Mouse (Mus musculus) megakaryocyte progenitor cell, adult 5-6 weeks (primary cell): ENCODE results near the gene Cnot11. TPM values are rescaled to one million over a fixed set of nuclear protein-coding genes. Genes with fewer than 3 reads are reported as not detected.

Experiments used
- ATAC-seq: replicated peaks from 2 replicates; pipeline ENCODE4 v1.8.0; 2016; ENCODE audit warnings: mild to moderate bottlenecking, moderate TSS enrichment, inconsistent platforms; ENCODE audit not compliant: poor library complexity
- total RNA-seq, 2 experiments: library from RNA; stranded (forward) in 1 of 2; stranded (reverse) in 1 of 2; fragments of 157-497, 149-512 nt in 1 of 2; fragments of 200-1000 nt in 1 of 2; gene quantifications; 2 replicates each; pipeline versions ENCODE4 v1.2.3 to v1.2.4; 2015 to 2017

Gene Cnot11
- total RNA-seq, 2 experiments from 2014 or later: 24.4 to 29.1 TPM

DNA sequence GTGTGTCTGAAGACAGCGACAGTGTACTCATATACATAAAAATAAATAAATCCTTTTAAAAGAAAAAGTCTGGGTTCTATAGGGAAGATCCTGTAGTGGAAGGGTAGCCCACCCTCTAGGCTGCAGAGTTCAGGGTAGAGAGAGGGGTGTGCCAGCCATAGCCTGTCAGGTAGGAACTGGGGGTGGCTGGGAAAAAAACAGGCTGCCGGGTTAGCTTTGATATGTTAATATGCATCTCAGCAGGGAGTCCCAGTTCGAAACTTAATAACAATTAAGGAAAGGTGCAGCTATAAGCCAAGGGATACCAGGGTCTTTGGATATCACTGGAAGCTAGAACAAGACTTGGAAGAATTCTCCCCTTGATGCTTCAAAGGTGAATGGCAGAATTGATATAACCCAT lies 875 bp upstream of the Cnot11 start:
- ATAC-seq: no peak

GRCm38 (mm10) chr1:39535515-39536311 lies 921 bp downstream of the Cnot11 start:
- ATAC-seq: peak; percentile 99

GRCm38 (mm10) chr1:39536701-39537100 lies 1.9 kb downstream of the Cnot11 start:
- no peak for ATAC-seq

DNA sequence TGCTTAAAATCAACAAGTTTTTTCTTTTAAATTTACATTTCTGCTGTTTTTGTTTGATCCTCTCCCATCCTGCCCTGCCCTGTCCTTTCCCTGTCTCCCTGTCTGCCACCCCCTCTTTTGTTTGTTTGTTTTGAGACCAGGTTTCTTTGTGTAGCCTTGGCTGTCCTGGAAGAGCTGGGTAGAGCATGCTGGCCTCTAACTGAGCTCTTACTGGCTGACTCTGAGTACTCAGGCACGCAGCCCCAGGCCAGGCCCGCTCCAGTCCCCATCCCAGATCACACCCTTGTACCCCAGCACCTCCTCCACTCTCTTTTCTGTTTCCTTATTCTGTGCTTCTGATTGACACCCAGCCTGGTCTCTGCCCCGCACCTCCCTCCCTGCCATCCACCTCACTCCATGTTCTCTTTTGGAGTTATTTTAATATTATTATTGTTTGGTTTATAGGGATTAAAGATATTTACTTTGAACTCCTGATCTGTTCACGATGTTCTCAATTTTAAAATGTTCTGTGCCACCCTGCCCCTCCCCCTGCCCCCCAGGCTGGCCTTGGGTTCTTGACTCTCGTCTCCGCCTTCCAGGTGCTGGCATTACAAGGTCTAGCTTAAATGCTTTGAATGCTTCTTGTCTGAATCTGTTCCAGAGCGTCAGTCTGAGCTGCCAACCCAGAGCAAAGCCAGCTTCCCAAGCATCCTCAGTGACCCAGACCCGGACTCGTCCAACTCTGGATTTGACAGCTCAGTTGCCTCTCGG lies 3.0 kb downstream of the Cnot11 start:
- ATAC-seq: no peak

DNA sequence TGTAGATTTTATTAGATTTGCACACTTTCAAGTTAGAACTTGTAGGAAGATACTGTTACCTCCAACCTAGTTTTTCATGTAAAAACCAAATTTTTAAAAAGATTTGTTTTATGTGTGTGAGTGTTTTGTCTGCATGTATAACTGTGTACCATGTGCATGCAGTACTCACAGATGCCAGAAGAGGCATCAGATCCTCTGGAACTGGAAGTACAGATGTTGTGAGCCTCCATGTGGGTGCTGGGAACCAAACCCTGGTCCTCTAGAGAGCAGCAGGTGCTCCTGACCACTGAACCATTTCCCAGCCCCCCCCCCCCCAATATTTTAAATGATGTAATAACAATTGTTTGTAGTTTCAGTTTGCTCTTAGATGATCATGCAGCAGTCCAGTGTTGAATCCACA lies 5.8 kb downstream of the Cnot11 start:
- ATAC-seq: no peak

GRCm38 (mm10) chr1:39545589-39545988 lies 10.8 kb downstream of the Cnot11 start:
- ATAC-seq: peak; percentile 82

GRCm38 (mm10) chr1:39546160-39546866 lies 11.5 kb downstream of the Cnot11 start:
- no peak for ATAC-seq

- no peak for ATAC-seq
Measured at GRCm38 (mm10) chr1:39547238-39547637, 12.4 kb downstream of the Cnot11 start.

GRCm38 (mm10) chr1:39549831-39550230 lies 15.0 kb downstream of the Cnot11 start:
- no peak for ATAC-seq

- no peak for ATAC-seq
Measured at GRCm38 (mm10) chr1:39555556-39556415, 21.0 kb downstream of the Cnot11 start.

- no peak for ATAC-seq
Measured at GRCm38 (mm10) chr1:39559009-39559408, 24.2 kb downstream of the Cnot11 start.

DNA sequence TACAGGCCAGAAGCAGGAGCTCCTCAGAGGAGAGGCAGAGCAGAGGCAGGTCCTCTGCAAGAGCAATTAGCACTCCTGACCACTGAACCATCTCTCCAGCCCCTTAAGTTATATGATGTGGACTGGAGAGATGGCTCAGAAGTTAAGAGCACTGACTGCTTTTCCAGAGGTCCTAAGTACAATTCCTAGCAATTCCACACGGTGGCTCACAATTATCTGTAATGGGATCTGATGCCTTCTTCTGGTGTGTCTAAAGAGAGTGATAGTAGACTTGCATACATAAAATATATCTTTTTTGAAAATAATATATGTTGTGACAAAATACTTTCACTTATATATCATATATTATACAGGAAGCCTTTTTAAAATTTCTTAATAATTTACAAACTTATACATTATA lies 27.1 kb downstream of the Cnot11 start:
- ATAC-seq: no peak

- no peak for ATAC-seq
Measured at GRCm38 (mm10) chr1:39563161-39563560, 28.4 kb downstream of the Cnot11 start.

GRCm38 (mm10) chr1:39564603-39565002 lies 29.8 kb downstream of the Cnot11 start:
- ATAC-seq: no peak

DNA sequence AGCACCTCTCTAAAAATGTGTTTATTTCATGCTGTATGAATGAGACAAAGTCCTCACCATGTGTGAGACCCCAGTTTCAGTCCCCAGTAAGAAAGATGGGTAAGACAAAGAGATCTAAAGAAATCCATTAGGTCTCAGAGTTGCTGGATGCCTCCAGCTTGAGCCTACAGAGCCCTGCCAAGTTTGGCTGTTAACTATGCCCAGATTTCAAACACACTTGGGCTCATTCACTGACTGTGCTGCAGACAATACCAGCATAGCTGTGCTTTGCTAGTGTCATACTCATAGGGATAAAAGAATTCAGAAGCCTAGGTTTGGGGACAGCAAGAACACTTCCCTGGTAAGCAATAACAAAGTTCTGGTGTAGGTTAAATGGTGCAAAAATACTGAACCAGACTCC lies 33.3 kb downstream of the Cnot11 start:
- ATAC-seq: no peak

- ATAC-seq: no peak
Measured at GRCm38 (mm10) chr1:39571653-39572052, 36.9 kb downstream of the Cnot11 start.

- ATAC-seq: no peak
Measured at GRCm38 (mm10) chr1:39573890-39574289, 39.1 kb downstream of the Cnot11 start.

GRCm38 (mm10) chr1:39575778-39576375 lies 41.1 kb downstream of the Cnot11 start:
- ATAC-seq: no peak

GRCm38 (mm10) chr1:39576431-39577243 lies 41.8 kb downstream of the Cnot11 start:
- ATAC-seq: peak; percentile 24
